Mouse (Mus musculus) NIH3T3 (cell line): ENCODE data around the gene 1190002N15Rik.

Experiments
- DNase-seq: peaks from one replicate; pipeline ENCODE4 v3.0.0-alpha.2; 2012; ENCODE audit warnings: low read depth

Gene 1190002N15Rik

DNA sequence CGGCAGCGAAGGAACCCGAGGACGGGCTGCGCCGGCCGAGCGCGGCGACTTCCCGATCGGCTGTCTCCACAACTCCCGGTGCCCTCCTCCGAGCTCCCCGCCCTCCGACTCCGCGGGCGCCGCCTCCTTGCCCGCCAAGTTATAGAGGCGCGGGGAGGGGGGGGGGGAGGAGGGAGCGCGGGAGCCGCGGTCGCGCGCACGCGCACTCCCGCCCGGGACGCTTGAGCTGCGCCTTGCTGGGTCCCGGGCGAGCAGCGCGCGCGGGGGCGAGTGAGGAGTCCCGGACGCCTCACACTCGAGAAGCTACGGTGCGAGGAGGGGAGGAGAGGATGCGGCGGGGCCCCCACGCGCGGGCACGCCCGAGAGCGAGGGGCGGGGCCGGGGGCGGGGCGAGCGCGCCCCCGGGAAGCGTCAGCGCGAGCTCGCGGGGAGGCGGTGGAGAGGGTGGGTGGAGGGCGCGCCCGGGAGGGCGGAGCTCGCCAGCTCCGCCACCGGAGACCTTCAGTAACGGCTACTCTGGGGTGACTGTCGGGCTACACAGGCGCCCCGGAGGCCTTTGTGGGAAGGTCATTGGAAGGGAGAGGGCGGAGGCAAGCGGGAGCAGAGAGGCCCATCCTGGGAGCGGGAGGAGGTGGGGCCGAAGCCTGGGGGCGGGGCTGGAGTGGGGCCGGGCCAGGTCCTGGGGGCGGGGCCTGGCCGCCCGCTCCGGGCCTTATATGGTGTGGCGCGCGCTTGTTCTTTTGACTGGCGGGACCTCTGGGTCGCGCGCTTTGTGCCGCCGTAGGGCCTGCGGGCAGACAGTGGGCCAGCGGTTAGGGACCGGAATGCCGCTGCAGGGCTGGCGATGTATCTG lies at the start of gene 1190002N15Rik:
Gene 1190002N15Rik, minus strand, starts transcription at position 112 of the 853 bp plus-strand sequence.
- peak; percentile 93 for DNase-seq

DNA sequence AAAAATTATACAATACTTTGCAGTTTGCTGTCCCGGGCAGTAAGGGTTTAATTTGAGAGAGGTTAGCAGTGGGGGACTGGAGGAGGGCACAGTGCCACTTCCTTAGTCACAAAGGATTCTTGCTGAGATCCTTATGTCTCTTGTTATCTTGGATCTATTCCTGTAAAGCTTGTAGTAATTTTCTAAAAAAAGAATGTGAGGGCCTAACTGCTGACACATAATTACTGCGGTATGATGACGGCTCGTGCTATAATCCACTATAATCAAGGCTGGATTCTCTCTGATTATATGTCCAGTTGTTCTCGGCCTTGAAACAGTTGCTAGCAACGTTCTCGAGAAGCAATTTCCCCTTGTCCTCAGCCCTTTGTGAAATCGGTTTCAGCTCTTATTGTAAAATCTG lies 44.4 kb upstream of the 1190002N15Rik start:
- DNase-seq: peak; percentile 57

- DNase-seq: no peak
These were observed 43.8 kb upstream of the 1190002N15Rik start for GRCm38 (mm10) chr9:94581661-94582060.

DNA sequence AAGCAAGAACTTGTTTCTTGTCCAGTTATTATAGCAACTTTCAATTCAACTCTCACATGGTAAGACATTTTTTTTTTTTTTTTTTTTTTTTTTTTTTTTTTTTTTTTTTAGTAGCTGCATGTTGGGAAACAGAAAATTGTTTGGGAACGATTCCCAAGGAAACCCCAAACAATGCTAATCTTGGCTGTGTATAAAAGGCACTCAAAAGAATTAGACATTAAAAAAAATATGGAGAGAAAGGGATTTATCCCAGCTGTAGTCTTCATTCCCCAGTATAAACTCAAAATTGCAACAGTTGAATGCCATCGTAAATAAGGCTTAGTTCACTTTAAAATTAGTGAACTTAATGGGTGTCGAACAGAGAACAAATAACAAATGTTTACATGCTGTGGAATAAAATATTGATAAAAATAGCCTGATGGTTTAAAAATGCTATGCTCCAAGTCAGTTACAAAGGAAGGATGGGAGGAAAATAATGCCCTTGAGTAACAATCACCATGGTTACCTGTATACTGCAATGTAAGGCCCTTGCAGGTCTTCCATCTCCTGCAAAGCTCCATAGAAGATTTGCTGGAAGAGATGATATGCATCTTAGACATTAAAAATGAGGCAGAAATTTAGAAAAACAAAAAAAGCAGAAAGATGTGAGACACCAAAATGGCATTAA lies 42.3 kb upstream of the 1190002N15Rik start:
- DNase-seq: no peak

DNA sequence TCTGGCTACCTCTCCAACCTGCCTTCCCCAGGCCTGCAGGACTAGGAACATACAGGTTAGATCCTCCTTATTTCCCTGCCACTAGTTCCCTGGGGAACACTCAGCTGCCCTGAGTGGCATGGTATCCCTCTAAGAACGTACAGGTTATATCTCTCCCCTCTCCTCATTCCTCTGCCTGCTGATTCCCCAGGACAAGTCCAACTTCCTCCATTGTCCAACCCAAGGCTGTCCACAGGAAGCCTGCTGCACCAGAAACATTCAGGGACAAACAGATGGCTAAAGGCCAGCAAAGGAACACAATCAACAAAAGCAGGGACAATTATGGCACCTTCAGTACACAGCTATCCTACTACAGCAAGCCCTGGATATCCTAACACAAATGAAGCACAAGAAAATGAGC lies 33.9 kb upstream of the 1190002N15Rik start:
- DNase-seq: no peak

GRCm38 (mm10) chr9:94568386-94568785 lies 30.5 kb upstream of the 1190002N15Rik start:
- no peak for DNase-seq

GRCm38 (mm10) chr9:94567722-94568314 lies 29.9 kb upstream of the 1190002N15Rik start:
- DNase-seq: no peak

DNA sequence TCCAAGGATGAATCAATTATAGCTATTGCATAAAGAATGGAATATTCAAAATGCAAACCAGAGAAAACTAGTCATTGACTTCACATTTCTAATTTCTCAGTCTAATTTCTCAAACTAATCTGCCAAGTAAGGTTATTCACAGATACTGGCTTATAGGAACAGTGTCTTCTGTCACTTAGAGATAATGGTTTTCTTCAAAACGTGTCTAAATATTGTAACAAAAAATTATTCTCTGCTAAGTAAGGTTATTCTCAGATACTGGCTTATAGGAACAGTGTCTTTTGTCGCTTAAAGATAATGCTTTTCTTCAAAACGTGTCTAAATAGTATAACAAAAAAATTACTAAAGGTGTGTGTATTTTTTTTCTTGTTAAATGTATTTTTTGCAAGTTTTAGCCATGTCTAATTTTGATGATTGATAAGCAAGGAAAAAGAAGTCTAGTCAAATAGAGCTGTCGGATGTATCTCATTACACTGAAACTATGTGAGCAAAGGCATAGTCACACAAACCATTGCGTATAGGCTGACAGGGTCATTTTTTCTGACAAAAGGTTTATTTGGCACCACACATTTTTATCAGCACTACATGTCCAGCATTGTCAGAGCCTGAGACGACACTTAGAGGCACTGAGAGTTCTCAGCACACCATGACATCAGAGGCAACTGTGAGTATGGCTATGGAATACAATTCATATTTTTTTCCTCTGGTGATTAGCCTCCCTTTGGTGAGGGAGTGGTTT lies 19.1 kb upstream of the 1190002N15Rik start:
- no peak for DNase-seq

DNA sequence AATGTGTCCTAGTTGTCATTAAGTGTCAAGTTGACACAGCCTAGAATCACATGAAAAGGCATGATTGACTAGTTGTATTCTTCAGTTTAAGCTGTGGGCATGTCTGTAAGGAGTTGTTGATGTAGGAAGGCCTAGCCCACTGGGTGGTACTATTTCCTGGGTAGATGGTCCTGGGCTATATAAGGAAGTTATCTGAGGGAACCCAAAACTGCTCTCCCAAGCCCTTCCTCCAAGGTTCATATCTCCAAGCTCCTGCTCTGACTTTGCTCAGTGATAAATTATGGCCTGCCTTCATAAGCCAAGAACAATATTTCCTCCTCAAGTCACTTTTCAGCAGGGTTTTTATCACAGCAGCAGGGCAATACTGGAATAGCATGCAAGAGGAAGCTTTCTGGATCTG lies 18.4 kb upstream of the 1190002N15Rik start:
- DNase-seq: no peak

GRCm38 (mm10) chr9:94550493-94551095 lies 12.7 kb upstream of the 1190002N15Rik start:
- DNase-seq: no peak

DNA sequence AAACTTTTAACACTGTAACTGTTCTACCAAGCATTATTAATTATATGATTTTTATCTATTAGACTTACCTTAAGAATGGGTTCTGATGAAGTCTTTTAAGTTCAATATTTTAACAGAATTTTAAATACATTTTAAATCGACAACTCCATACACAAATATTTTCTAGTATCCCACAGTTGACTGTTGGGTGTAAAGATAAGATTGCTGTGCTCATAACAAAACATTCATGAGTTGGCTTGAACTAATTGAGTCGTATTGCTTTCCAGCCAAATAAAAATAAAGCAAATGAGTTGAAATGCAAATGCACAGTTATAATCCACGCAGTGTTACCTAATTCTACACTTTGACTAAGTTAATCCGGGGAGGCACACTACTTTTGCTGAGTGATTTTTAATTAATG lies 6.0 kb upstream of the 1190002N15Rik start:
- DNase-seq: no peak

GRCm38 (mm10) chr9:94540343-94541095 lies 2.6 kb upstream of the 1190002N15Rik start:
- peak; percentile 54 for DNase-seq

- peak; percentile 3 for DNase-seq
These were observed 1.5 kb upstream of the 1190002N15Rik start for GRCm38 (mm10) chr9:94539346-94539865.

- DNase-seq: no peak
These were observed 902 bp upstream of the 1190002N15Rik start for GRCm38 (mm10) chr9:94538823-94539143.

GRCm38 (mm10) chr9:94537051-94537917 lies 597 bp downstream of the 1190002N15Rik start:
- peak; percentile 72 for DNase-seq

DNA sequence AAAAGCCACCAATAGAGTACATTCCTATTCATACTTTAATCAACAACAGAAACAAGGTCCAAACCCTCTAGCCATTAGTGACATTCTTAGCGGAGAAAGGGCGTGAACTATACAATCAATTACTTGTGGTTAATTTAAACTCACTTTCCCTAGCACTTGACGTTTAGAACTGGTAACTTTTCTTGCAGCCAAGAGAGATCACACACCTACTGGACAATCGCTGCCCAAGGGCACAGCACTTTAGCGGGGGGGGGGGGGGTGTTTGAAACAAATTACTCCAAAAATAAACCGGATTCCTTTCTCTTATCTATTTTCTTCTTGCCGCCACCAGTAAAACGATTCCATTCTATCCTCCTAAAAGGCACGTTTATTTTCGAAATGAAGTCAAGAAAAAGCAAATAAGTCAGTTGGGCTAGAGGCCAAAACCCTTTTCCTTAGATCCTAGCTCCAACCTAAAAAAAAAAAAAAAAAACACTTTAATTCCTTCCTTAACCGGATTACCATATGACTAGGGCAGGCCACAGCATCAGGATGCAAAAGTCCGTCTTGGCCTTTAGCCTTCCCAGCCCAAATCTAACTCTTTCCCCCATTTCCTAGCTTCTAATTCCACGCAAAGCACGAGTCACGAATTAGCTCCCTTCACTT lies 1.5 kb downstream of the 1190002N15Rik start:
- DNase-seq: no peak

- DNase-seq: peak; percentile 44
These were observed 3.1 kb downstream of the 1190002N15Rik start for GRCm38 (mm10) chr9:94534795-94535194.

DNA sequence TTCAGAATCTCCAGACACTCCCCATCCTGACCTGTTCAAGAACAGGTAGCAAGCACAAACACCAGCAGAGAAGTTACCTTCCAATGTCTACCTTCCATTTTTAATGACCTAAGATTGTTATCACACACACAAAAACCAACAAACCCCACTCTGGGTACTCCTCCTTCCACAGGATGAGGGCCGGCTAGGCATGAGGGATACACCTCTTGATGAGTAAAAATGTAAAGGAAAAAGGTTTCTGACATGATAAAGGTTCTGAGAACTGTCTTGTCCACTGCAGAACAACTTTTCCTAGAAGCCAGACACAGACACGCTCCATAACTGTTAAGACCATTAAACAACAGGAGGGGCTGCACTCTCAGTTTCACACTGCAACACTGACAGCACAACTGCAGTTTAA lies 3.7 kb downstream of the 1190002N15Rik start:
- DNase-seq: no peak

GRCm38 (mm10) chr9:94533641-94534040 lies 4.2 kb downstream of the 1190002N15Rik start:
- DNase-seq: no peak
